Mouse (Mus musculus) small intestine, adult 2 months (tissue): ENCODE measurements around the gene Gm10300.

Source experiments
- CTCF ChIP-seq: fragments of 200-500 bp; IDR thresholded peaks from 2 replicates; pipeline ENCODE4 v1.5.1; 2012; ENCODE audit warnings: low read depth, mild to moderate bottlenecking, control low read depth, inconsistent platforms, low read length, moderate library complexity, mixed read lengths; ENCODE audit not compliant: insufficient replicate concordance, insufficient read length; ENCODE audit errors: extremely low read depth
- POLR2A ChIP-seq: fragments of 200-500 bp; IDR thresholded peaks from 2 replicates; pipeline ENCODE4 v1.6.1; 2012; ENCODE audit warnings: low read depth, mild to moderate bottlenecking, control low read depth, inconsistent platforms, low read length, moderate library complexity

- TF ChIP-seq POLR2A (no peak), CTCF (no peak)
Measured at GRCm38 (mm10) chr4:132113411-132114095, 39.1 kb downstream of the Gm10300 start.
